Mouse (Mus musculus): ENCODE results near the gene Treml2.

- TF ChIP-seq CTCF (IDR thresholded peaks at IDR 0.05; ENCODE audit: low read depth, low read length) = no peak
- no peak for TF ChIP-seq POLR2AphosphoS5 (IDR thresholded peaks at IDR 0.05; ENCODE audit: insufficient replicate concordance, low read depth, low read length)
- no peak for TF ChIP-seq TAL1 (conservative IDR thresholded peaks at IDR 0.05; ENCODE audit: low read depth, low read length)
- TF ChIP-seq GATA1 (IDR thresholded peaks at IDR 0.05; ENCODE audit: borderline replicate concordance, low read length) = no peak
Observed at GRCm38 (mm10) chr17:48347287-48347686, 48.0 kb downstream of the Treml2 start.
